Mouse (Mus musculus) urinary bladder, postnatal 14 days (tissue): ENCODE measurements around the gene Kcnk18.

ENCODE experiments used
- DNase-seq: peaks from one replicate; pipeline ENCODE4 v3.0.0; 2021; ENCODE audit warnings: low spot score

The Kcnk18 gene

DNA sequence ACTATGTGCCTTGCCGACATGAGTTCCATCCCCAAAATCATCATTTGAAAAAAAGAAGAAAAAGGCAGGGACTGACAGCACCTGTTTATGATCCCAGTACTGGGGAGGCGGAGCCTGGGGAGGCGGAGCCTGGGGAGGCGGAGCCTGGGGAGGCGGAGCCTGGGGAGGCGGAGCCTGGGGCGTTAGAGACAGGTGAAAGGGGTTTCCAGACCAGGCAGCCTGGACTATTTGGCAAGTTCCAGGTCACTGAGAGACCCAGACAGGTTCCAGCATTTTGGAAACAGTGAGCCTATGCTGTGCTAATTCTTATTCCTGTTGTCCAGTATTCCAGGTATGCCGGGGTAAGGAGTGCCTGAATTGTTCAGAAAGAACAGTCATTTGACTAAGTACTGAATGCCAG lies at the start of gene Kcnk18:
Gene Kcnk18 (plus strand): TSS at position 224 of the 400 bp plus-strand sequence.
- DNase-seq: no peak

DNA sequence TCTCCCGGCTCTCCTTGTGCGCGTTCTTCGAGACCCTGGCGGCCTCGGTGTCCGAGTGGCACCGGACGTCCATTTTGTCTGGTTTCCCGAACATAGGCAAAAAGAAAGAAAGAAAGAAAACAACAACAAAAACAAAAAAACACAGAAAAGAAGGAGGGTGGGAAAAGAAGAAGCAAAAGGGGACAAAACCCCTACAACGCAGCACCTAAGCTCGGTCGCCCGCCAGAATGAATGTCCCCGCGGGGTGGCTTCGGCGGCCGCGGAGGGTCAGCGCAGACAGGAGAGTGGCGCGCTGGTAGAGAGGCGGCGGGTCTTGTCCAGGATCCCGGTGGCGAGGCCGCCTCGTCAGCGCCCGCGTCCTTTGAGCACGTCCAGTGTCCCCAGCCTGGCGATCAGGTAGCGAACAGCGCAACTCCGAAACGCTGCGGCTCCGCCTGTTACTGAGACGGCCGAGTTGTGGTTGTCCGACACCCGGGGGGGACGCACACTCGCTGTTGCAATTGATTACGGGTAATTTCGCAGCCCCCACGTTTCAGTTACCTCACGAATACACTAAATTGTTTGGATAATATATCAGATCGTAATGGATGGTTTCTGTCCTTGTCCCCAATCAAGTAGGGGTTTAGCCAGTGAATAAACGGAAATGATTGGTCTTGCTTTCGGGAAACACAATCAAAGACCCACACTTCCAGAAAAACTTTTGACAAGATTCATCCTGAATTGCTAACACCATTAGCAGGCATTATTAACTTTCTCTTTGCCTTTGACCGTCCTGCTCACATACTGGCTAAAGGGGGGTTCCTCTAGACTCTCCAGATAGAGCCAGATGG lies 48.9 kb upstream of the Kcnk18 start, which contains the start of gene Vax1:
Gene Vax1 (minus strand): TSS at position 121 of the 830 bp plus-strand sequence.
- no peak for DNase-seq

DNA sequence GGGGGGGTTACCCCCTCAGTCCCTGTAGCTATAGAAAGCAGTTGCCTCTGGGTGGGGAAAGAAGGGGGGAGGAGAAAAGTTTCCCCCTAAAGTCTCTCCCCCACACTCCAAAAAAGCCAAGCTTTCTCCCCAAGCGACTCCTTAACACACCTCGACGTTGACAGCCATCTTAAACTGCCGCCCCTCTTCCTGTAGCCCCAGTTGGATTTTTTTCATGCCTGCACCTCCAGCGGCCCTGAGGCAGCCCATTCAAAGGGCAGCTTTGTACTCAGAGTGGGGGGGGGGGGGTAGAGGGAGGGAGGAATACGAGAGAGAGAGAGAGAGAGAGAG lies 48.3 kb upstream of the Kcnk18 start:
- no peak for DNase-seq

DNA sequence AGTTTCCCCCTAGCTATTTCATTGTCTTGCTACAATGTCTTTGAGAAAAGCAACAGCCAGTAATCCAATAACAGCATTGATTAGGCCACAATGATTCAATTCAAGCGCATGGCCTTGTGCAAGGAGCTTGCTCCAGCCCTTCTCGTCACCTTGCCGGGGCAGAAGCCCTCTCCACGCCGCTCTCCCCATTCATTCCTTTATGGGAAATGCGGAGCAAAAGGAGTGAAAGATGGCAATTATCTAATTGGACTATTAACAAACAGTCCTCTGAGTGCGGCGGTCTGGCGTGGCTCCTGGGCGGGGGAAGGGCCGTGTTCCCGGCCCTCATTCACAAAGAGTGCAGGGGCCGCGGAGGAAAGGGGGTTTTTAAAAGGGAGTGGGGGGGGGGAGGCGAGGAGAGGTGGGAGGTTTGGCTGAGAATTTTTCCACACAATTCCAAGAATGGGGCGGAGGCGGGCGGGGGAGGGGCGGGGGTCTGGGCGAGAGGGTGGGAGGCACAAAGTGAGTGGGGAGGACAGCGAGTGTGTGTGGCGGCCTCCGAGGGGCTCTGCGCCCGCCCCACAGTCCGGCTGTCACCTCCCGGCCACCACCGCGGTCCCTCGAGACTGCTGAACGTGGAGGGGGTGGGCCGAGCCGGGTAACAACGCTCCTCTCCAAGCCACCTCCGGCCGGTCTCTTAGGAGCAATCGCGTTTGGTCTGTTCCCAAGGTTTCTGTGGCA lies 47.7 kb upstream of the Kcnk18 start:
- no peak for DNase-seq

DNA sequence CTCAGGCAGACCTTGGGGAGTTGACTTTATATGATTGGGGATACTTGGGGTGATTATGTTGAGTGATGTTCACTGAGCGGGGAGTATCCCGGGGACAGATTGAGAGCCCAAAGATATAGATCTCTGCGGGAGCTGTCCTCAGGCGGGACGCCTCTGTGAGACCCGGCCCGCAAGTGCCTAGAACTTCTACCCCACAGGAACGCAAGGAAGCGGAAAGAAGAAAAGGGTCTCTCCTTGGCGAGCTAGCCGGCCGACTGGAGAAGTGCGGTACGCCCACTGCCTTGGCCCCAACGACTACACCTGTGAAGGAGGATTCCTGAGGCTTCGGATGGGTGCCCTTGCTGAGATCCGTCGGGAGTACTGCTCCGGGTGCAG lies 47.2 kb upstream of the Kcnk18 start:
- no peak for DNase-seq

DNA sequence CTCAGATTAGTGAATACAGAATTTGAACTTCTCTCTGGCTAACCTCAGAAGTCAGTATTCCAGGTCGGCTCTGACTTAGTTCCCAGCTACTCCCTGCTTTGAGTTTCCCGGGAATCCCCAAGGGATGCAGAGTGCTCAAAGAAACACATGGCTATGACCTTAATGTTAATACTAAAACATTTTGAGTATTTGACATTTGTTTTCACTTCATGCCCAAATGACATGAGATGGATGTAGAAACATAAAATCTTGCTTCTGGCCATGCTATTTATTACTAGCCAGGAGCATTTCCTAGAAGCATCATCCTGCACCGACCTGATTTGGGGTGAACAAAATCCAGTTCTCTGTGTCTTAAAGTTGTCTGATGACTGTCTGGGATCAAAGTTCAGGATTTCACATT lies 46.2 kb upstream of the Kcnk18 start:
- DNase-seq: no peak

DNA sequence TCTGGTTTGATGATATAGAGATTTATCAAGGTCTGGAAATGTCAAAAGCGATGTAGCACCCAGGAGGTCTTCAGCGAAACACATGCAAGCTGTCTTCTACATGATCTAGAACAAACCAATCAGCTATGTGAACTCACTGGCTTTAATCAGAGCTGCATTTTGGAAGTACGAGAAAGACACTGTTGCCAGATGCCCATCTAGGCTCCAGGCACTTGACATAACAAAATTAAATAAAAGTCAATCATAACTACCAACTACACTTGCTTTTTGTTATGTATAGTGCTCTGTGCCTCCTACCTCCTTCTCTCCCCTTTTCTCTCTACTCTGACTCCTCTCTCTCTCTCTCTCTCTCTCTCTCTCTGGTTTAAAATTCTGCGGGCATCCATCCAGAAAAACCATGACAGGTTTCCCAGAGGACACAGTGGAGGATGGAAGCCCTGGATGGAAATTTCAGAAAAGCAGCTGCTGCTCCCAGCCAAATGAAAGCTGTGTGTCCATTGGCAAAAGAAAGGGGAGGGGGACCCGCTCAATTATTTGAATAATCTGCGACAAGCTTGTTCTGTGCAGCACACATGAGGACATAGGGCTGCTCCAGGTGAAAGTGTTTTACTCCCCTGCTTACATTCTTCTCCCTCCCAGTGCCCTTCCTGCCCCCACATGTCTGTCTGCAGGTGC lies 45.5 kb upstream of the Kcnk18 start:
- no peak for DNase-seq

DNA sequence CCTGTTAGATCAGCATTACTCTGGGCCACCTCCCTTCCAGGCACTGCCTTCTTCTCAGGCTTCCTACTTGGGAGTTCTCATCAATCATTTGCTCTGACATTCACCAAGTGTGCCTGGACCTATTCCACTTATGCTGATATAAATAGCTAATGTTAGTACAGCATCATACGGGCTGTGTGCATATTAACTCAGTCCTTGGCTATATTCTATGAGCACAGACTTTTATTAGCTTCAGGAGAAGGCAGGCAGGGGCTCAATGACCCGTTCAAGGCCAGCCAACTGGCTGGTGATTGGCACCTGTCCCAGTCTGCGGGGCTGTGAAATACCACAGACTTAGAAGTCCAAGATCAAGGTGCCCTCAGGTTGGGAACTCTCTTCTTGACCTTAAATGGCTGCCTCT lies 35.0 kb upstream of the Kcnk18 start:
- no peak for DNase-seq

DNA sequence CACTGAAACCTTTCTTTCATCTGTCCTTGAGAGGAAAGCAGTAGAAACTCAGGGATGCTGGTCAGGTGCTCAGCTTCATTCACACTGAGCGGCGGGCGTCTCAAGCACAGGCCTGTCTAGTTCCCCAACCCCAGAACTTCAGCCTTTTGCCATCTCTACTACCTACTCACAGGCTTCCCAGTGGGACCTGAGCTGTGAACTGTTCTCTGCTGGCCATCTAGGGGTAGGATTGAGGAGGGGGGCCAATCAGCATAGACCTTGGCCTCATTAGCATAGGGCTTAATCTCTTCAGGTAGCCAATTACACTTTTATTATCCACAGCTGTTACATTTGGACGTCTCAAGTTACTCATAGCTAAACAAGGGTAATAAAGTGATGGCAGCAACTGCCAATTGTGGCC lies 30.0 kb upstream of the Kcnk18 start:
- DNase-seq: no peak

DNA sequence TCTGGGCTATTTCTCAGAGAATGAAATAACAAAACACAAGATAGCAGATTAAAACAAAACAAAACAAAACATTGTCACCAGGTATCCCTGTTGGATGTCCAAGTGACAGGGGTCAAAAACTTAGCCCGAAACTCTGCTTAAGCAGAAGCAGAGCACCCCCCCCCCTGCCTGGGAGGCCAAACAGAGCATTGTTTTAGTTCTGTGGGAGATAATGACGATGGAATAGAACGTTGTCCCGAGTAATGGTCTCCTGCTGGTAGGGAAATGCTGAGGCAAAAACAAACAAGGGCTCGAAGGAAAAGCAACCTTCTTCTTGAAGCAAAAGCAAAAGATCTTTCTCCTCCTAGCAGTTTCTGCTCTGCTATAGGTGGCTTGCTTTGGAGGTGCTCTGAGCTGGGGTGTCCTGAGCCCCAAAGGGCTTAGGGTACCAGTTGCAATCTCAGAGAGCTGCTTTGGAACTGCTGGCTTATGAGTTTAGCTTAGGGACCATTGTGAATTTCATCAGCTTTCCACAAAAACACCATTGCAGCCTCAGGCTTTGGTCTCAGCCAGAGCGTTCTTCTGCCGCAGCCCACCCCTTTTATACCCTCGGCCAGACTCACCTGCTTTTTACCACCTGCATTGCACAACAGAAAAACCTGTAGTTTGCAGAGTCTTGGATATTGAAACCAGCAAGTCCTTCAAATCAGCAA lies 28.4 kb upstream of the Kcnk18 start:
- DNase-seq: no peak

DNA sequence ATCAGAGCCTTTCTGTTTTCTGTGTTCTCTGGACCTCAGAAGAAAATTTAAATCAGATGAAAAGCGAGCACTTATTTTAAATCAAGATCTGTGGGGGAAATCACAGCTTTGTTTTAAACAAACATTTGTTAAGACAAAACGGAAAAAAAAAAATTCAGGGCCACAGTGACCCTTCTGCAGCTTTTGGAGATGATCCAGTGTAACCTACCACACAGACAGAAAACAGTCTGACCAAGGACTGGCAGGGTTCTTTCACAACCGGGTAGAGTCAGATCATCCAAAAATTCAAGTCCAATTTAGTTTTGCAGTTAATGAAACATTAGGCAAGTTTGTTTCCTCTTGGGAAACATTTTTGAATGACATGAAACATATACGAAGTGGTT lies 27.9 kb upstream of the Kcnk18 start:
- no peak for DNase-seq

DNA sequence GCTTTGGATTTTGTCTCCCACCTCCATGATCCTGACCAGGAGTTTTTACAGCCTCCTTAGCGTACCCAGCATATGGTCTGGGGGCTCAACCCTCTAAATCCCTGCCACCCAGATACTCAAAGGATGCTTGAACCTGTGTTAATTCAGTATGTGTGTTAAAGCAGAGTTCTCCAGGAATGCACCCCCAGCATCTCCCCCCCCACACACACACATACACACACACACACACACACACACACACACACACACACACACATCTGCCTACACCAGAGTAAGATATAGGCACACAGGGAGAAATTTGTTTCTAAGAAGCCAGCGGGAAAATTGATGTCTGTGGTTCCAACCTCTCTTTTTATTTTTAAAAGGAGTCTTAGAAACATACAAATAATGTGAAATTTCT lies 26.5 kb upstream of the Kcnk18 start:
- DNase-seq: no peak

DNA sequence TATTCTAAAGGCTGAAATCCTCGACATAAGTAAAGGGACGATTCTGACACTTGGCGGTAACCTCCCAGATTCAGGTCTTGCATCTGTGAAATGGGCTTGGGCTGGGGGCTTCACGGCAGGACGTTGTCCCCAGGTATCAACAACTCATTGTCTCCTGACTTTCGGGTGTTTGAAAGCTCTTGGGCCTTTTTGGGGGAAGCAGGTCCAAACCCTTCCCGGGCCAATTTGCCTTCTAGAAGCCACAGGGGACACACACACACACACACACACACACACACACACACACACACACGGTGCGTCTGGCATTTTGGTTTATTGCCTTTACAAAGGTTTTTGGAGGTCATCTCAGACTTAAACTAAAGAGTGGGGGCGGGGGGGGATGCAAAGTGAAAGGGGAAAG lies 25.6 kb upstream of the Kcnk18 start:
- no peak for DNase-seq

DNA sequence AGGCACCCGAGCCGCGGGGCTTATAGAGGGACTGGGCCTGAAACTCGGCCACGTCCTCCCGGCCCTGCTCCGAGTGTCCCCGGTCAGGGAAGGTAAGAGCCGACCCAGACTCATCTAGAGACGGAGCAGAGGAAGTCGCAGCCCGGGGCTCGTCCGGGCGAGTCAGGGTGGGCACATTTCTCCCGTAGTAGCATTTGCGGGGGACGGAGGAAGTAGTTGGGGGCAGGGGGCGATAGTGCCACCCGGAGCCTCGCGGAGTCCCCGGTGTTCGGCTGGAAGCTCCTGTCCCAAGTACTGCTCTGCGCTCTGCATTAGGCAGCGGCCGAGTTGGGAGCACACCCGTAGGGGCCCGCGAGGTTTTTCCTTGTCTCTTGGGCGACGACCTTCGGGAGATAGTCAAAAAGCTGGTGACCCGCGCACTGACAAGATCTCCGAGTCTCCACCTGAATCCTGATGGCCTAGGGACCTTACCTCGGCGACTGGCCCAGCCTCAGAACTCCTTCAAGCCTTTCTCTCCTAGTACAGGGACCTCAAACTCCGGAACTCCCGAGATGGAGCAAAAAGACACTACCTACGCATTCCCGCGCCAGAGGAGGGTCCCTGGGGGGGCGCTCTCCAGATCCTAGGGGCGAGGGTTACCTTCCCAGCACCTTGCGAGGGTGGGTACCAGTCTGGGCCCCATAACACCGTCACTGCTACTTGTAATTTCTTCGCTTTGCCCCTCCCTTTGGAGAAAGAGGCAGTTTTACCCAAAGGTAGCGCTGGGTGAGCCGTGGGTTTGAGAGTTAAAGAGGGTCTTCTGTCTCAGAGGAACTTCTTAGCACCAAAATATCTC lies 24.8 kb upstream of the Kcnk18 start:
- DNase-seq: no peak

DNA sequence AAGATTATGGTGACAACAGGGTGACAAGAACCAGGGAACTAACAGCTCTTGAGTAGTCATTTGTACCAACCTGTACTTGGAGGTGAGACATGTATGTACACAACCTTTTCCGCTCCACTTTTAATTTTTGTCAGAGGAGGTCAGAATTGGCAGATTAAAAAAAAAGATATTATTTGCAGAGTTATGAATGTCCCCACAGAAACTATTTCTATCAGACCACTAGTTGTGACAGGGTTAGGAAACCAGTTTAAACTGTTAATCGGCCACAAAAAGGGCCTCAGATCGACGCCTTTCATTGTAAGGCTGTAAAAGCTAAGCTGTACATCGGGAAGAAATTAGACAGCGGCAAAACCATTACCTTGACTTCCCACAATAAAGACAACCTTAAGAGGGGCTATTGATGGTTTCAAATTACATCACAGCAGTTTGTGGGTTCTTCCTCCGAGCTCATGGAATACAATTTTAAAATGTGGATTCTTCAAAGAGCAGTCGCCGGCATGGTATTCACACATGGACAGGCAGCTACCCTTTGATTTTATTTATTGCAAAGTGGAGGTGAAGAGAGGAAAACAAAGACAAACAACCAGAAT lies 23.7 kb upstream of the Kcnk18 start:
- DNase-seq: no peak

DNA sequence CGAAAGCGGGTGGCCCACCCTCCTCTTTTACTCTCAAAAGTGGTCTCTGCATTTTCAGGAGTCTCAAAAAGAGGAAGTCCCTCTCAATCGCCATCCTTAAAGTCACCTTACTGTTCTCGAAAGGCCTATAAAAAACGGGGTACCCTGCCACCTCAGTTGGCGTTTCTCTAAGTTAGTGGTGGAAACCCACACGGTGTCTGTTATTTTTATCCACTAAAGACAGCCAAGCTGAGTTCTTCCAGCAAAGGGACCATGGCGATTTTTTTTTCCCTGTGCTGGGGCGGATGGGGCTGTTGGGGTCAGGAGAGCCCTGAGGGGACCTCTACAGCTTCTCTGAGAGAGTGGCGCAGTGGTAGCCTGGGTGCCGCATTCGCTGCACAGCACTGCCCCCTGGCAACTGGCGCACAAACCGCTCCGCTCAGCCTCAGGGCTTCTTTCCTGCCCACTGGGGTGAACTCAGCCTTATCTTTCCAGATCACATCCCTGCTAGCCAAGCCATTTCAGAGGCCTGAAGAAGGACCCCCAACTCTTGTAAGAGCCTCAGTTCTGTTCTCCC lies 22.8 kb upstream of the Kcnk18 start:
- DNase-seq: peak; percentile 43

DNA sequence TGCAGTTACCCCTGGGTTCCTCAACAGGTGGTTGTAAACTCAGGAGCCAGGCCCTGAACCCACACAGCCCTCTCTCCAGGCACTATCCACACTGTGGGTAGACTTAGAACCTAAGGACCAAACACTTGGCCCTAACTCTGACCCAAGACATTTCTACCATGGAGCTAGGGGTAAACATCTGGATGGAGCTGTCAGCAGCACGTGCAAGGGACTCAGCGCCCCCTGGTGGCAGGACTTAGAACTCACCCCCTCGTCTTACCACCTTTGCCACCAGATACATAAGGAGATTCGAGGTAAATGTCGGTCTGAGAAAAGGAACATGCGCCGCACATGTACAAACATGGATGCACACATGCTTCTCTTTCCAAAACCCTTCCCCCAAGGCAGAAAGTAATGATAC lies 20.9 kb upstream of the Kcnk18 start:
- DNase-seq: peak; percentile 63

DNA sequence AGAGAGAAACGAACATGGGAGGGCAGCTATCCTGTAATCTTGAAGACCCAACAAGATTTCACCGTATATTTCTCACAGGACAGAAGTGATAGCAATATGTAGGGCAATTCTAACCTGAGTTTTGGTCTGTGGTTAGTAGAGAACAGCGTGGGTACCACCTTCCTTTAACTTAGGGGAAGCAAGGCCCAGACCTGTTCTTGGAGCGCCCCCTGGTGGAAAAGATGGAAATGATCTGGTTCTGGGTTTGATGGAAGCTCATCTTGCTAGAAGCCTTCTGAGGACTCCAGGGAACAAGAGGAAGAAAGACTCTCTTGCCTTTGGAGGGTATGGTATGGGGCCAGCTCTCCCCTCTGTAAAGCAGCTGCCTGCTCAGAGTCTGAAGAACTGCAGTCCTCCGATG lies 10.5 kb upstream of the Kcnk18 start:
- peak; percentile 61 for DNase-seq

DNA sequence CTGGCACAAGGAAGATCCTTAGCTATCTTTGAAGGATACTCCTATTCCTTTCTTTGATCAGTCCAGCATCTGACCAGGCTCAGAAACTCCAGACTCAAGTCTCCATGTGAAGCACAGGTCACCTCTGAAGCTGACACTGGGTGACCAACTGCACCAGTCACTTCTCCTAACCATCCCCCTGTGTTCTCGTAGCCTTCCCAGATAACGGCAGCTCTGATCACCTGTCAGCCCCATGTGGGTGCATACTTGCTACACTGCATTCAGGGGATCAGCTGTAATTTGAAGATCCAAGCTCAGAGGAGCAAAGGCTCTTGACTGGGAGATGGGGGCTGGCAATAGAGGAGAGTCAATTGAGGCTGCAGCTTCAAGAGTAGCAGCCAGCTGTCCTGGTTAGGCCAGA lies 10.0 kb upstream of the Kcnk18 start:
- no peak for DNase-seq

DNA sequence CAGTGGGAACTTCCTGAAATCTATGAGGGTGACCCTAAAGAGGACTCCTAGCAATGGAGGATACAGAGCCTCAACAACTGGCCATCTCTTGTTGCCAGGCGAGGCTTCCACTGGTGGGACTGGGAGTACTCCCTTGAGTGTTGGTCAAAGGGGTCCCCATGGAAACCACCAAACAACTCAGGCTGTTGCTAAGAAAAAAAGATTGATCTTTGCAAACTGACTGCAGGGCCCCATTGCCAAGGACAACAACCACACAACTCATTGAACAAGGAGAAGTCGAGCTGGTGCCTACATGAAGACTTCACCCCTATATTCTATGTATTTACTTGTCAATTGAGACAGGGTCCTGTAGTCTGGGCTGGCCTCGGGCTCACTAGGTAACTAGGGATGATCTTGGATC lies 2.1 kb upstream of the Kcnk18 start:
- DNase-seq: no peak

DNA sequence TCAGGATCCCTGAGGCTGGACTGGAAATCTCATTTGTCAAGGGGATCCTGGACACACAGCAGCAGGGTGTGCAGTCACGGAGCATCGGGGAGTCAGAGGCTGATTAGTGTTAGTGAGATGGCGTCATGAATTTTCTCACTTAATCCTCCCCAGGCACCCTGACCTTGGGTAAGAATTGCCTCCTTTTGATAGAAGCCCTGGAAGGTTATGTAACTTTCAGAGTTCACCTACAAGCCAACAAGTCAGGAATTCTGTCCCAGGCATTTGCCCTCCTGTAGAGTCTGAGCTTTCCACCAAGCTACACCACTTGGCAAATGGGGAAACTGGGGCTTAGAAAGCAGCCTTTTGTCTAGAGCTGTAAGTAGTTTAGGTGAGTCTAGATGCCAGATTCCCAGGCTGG lies 2.1 kb downstream of the Kcnk18 start:
- no peak for DNase-seq
